Mouse (Mus musculus) myocyte (in vitro differentiated cells): Measurements from ENCODE around the gene Mrps18a. TPM values are rescaled to one million over a fixed set of nuclear protein-coding genes. Genes with fewer than 3 reads are reported as not detected.

ENCODE experiments used
- H3K27me3 ChIP-seq: one replicate; pipeline ENCODE4 v1.6.1; 2011; ENCODE audit not compliant: control insufficient read depth, insufficient read depth, insufficient read length
- H3K36me3 ChIP-seq: one replicate; pipeline ENCODE4 v1.6.1; 2011; ENCODE audit not compliant: control insufficient read depth, insufficient read depth
- H3K4me2 ChIP-seq: one replicate; pipeline ENCODE4 v1.6.1; 2011; ENCODE audit warnings: low read depth, control low read depth
- H3K4me3 ChIP-seq: one replicate; pipeline ENCODE4 v1.5.1; 2011; ENCODE audit warnings: mild to moderate bottlenecking, control low read depth, moderate library complexity
- H3K79me2 ChIP-seq: one replicate; pipeline ENCODE4 v1.6.1; 2011; ENCODE audit not compliant: control insufficient read depth, insufficient read depth
- H3ac ChIP-seq: one replicate; pipeline ENCODE4 v1.6.1; 2011; ENCODE audit not compliant: control insufficient read depth, insufficient read length
- CEBPB ChIP-seq: IDR thresholded peaks from 2 replicates; pipeline ENCODE4 v1.6.1; 2011; ENCODE audit warnings: mild to moderate bottlenecking, moderate library complexity; ENCODE audit not compliant: poor library complexity, insufficient read depth, severe bottlenecking
- E2F4 ChIP-seq: IDR thresholded peaks from one replicate; pipeline ENCODE4 v1.6.1; 2011; ENCODE audit warnings: mild to moderate bottlenecking, control low read depth, moderate library complexity; ENCODE audit not compliant: insufficient read depth
- MAX ChIP-seq: IDR thresholded peaks from one replicate; pipeline ENCODE4 v1.6.1; 2011; ENCODE audit warnings: low read depth, mild to moderate bottlenecking, control low read depth
- MYOD1 ChIP-seq, 3 experiments: IDR thresholded peaks; one replicate each; pipeline ENCODE4 v1.6.1; 2011; ENCODE audit warnings: control low read depth in 2 of 3, low read depth in 2 of 3, mild to moderate bottlenecking in 2 of 3, moderate library complexity in 1 of 3; ENCODE audit not compliant: insufficient read length in 2 of 3, control insufficient read depth in 1 of 3
- MYOG ChIP-seq, 3 experiments: IDR thresholded peaks; one replicate each; pipeline ENCODE4 v1.6.1; 2011; ENCODE audit warnings: control low read depth in 2 of 3, low read depth in 2 of 3, mild to moderate bottlenecking in 2 of 3; ENCODE audit not compliant: insufficient read length in 2 of 3, control insufficient read depth in 1 of 3, insufficient read depth in 1 of 3
- POLR2A ChIP-seq: IDR thresholded peaks from one replicate; pipeline ENCODE4 v1.6.1; 2011; ENCODE audit warnings: low read depth, mild to moderate bottlenecking, control low read depth, moderate library complexity; ENCODE audit not compliant: insufficient read length
- POLR2AphosphoS2 ChIP-seq: IDR thresholded peaks from one replicate; pipeline ENCODE4 v1.6.1; 2011; ENCODE audit warnings: low read depth, control low read depth; ENCODE audit not compliant: insufficient read length
- REST ChIP-seq: IDR thresholded peaks from one replicate; pipeline ENCODE4 v1.6.1; 2011; ENCODE audit warnings: mild to moderate bottlenecking, control low read depth, moderate library complexity; ENCODE audit not compliant: insufficient read depth, insufficient read length
- SRF ChIP-seq: IDR thresholded peaks from one replicate; pipeline ENCODE4 v1.6.1; 2011; ENCODE audit warnings: low read depth; ENCODE audit not compliant: control insufficient read depth, insufficient read length
- TCF12 ChIP-seq: IDR thresholded peaks from one replicate; pipeline ENCODE4 v1.6.1; 2011; ENCODE audit warnings: mild to moderate bottlenecking, control low read depth; ENCODE audit not compliant: poor library complexity, insufficient read depth, severe bottlenecking
- TCF3 ChIP-seq: IDR thresholded peaks from one replicate; pipeline ENCODE4 v1.6.1; 2011; ENCODE audit warnings: low read depth, control low read depth; ENCODE audit not compliant: insufficient read length
- USF1 ChIP-seq: IDR thresholded peaks from one replicate; pipeline ENCODE4 v1.6.1; 2011; ENCODE audit warnings: low read depth, mild to moderate bottlenecking, control low read depth, moderate library complexity
- polyA plus RNA-seq: library from polyadenylated mRNA; unstranded; fragments of >200 nt; fragmentation: generic; extraction: Trizol; gene quantifications from one replicate; pipeline ENCODE4 v1.2.1, GENCODE M21; 2012; ENCODE audit warnings: missing spikeins

Gene Mrps18a
- polyA plus RNA-seq, 1 experiment = 112 TPM

GRCm38 (mm10) chr17:46091899-46092298 lies 18.9 kb upstream of the Mrps18a start:
- Histone ChIP-seq H3K4me2 (no peak overlapping the region), H3K79me2 (no peaks in the 10 kb centered on the region), H3ac (no peak overlapping the region), H3K4me3 (no peak overlapping the region), H3K27me3 (peaks cover 27% of the 10 kb centered on the region), H3K36me3 (no peaks in the 10 kb centered on the region)
- no peak for TF ChIP-seq MAX
- TF ChIP-seq TCF3 = no peak
- no peak for TF ChIP-seq MYOG (IDR thresholded peaks at IDR 0.05; ENCODE audit: control insufficient read depth in 1 of 3, insufficient read depth in 1 of 3, insufficient read length in 2 of 3, low read depth in 2 of 3)
- TF ChIP-seq E2F4 = no peak
- TF ChIP-seq SRF = no peak
- TF ChIP-seq CEBPB = no peak

- no peaks in the 10 kb centered on the region for H3K36me3 ChIP-seq
- TF ChIP-seq REST = no peak
- no peak for TF ChIP-seq TCF3
- no peak for TF ChIP-seq MYOG (IDR thresholded peaks at IDR 0.05; ENCODE audit: control insufficient read depth in 1 of 3, insufficient read depth in 1 of 3, insufficient read length in 2 of 3, low read depth in 2 of 3)
- no peak overlapping the region for H3K4me3 ChIP-seq
- peaks cover 27% of the 10 kb centered on the region for H3K27me3 ChIP-seq
- no peak overlapping the region for H3K4me2 ChIP-seq
- no peaks in the 10 kb centered on the region for H3K79me2 ChIP-seq
- no peak overlapping the region for H3ac ChIP-seq
Measured at GRCm38 (mm10) chr17:46098525-46098924, 12.3 kb upstream of the Mrps18a start.

- H3K4me3 ChIP-seq = no peak overlapping the region
- no peaks in the 10 kb centered on the region for H3K79me2 ChIP-seq
- H3ac ChIP-seq = no peak overlapping the region
- H3K27me3 ChIP-seq = no peaks in the 10 kb centered on the region
- H3K36me3 ChIP-seq = no peaks in the 10 kb centered on the region
- no peak overlapping the region for H3K4me2 ChIP-seq
- TF ChIP-seq USF1 (no peak), TCF12 (no peak), MAX (no peak), SRF (no peak), POLR2A (no peak), MYOG (IDR thresholded peaks at IDR 0.05; ENCODE audit: control insufficient read depth in 1 of 3, insufficient read depth in 1 of 3, insufficient read length in 2 of 3, low read depth in 2 of 3) (no peak), MYOD1 (IDR thresholded peaks at IDR 0.05; ENCODE audit: control insufficient read depth in 1 of 3, insufficient read length in 2 of 3, low read depth in 2 of 3) (no peak), REST (no peak), POLR2AphosphoS2 (no peak), TCF3 (no peak), CEBPB (no peak), E2F4 (no peak)
Measured at GRCm38 (mm10) chr17:46101906-46102305, 8.9 kb upstream of the Mrps18a start.

- Histone ChIP-seq H3ac (no peak overlapping the region), H3K27me3 (no peaks in the 10 kb centered on the region), H3K36me3 (no peaks in the 10 kb centered on the region), H3K79me2 (no peaks in the 10 kb centered on the region), H3K4me3 (no peak overlapping the region), H3K4me2 (no peak overlapping the region)
- TF ChIP-seq TCF12 (no peak), POLR2A (no peak), E2F4 (no peak), REST (no peak), TCF3 (no peak), SRF (no peak), POLR2AphosphoS2 (no peak), MAX (no peak), MYOG (IDR thresholded peaks at IDR 0.05; ENCODE audit: control insufficient read depth in 1 of 3, insufficient read depth in 1 of 3, insufficient read length in 2 of 3, low read depth in 2 of 3) (no peak), MYOD1 (IDR thresholded peaks at IDR 0.05; ENCODE audit: control insufficient read depth in 1 of 3, insufficient read length in 2 of 3, low read depth in 2 of 3) (no peak), CEBPB (no peak)
Measured at GRCm38 (mm10) chr17:46102608-46103159, 8.1 kb upstream of the Mrps18a start.

GRCm38 (mm10) chr17:46104487-46104886 lies 6.3 kb upstream of the Mrps18a start:
- no peak for TF ChIP-seq POLR2AphosphoS2
- TF ChIP-seq MYOD1 (IDR thresholded peaks at IDR 0.05; ENCODE audit: control insufficient read depth in 1 of 3, insufficient read length in 2 of 3, low read depth in 2 of 3) = peak in 2 of 3 experiments; percentile 73 to 83
- TF ChIP-seq USF1 = peak; percentile 41
- TF ChIP-seq MYOG (IDR thresholded peaks at IDR 0.05; ENCODE audit: control insufficient read depth in 1 of 3, insufficient read depth in 1 of 3, insufficient read length in 2 of 3, low read depth in 2 of 3) = peak in 2 of 3 experiments; percentile 85 to 91
- Histone ChIP-seq H3ac (no peak overlapping the region), H3K4me3 (no peak overlapping the region), H3K27me3 (no peaks in the 10 kb centered on the region), H3K4me2 (peak overlapping the region; percentile 26), H3K36me3 (no peaks in the 10 kb centered on the region), H3K79me2 (no peaks in the 10 kb centered on the region)
